Mouse (Mus musculus) liver, adult 2 months (tissue): ENCODE results near the gene Timm50.

Experiments
- CTCF ChIP-seq: fragments of 200-500 bp; IDR thresholded peaks from 2 replicates; pipeline ENCODE4 v1.5.1; 2011; ENCODE audit warnings: low read depth, low read length, control low read depth
- POLR2A ChIP-seq: fragments of 200-500 bp; IDR thresholded peaks from 2 replicates; pipeline ENCODE4 v1.6.1; 2011; ENCODE audit warnings: low read length, control low read depth; ENCODE audit not compliant: insufficient read depth; ENCODE audit errors: extremely low read depth

DNA sequence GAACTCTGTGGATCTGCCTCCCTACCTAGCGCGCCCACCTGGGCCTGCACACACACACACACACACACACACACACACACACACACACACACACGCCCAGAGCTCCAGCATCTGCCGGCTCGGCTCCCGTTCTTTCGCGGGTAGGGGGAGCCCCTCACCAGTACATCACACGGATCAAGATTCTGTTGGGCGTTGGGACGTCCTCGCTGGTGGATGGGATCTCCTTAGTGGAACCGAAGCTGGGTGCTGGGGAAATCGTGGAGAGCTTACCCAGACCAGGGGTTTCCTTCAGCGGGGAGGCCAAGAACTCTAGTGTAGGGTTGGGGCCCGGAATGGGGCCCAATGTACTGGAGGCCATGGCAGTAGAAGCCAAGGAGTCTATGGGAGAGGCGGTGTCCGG, 21.7 kb downstream of the Timm50 start:
- TF ChIP-seq CTCF (no peak), POLR2A (no peak)
